8 mouse cellular contexts compared by ENCODE assay signal in the genomic region with DNA sequence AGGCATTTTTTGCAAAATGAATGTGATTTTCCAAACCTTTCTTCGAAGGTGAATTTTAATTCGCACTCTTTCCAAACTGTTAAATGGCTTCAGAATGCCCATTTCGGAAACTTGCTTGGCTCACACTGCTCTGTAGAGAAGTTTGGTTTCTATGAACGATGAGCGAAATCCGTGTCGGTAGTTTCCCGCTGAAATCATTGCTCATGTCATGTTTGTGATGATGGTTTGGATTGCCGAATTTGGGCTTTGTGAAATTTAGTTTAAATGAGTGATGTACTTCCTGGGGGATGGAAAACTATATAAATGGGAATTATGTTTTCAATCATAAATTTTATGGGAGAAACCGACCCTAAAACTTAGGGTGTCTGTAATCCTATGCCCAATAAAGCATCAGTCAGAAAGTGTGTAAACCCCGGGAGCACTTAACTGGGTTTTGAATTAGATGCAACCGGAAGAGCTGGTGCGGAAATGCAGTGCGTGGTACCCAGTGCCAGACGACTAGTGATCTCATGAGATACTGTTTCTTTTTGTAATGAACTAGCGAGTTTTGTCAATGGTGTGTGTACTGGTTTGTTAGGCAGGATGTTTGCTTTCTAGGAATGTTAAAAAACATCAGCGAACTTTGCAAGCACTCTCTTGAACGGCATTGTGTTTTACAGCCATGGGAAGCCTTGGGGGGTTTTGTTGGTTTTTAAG. TPM values are rescaled to one million over a fixed set of nuclear protein-coding genes. Genes with fewer than 3 reads are reported as not detected.
DNase-seq lines count a peak whose midpoint lies in the region; ATAC-seq and TF ChIP-seq lines count a peak whose summit lies in the region.

No protein-coding gene starts in this region.

- peak overlapping the region; percentile 100 for H3K9ac ChIP-seq in kidney, embryonic 16.5 days (replicated peaks; ENCODE audit: low read length)
- H3K9ac ChIP-seq in hindbrain, embryonic 14.5 days, result peak overlapping the region; percentile 100
- peak overlapping the region; percentile 98 for H3K9ac ChIP-seq in midbrain, embryonic 14.5 days (replicated peaks; ENCODE audit: low read length)

- H3K9me3 ChIP-seq in kidney, embryonic 16.5 days (ENCODE audit: low read length), result no peaks in the 10 kb centered on the region
- no peaks in the 10 kb centered on the region for H3K9me3 ChIP-seq in hindbrain, embryonic 14.5 days (ENCODE audit: control insufficient read depth, low read length)
- no peaks in the 10 kb centered on the region for H3K9me3 ChIP-seq in midbrain, embryonic 14.5 days (ENCODE audit: control insufficient read depth, low read length)

- no peak for TF ChIP-seq CTCF in brain, embryonic 14.5 days (IDR thresholded peaks at IDR 0.05; ENCODE audit: borderline replicate concordance, extremely low read depth, insufficient read depth, insufficient read length)

- TF ChIP-seq POLR2A in brain, embryonic 14.5 days (IDR thresholded peaks at IDR 0.05; ENCODE audit: borderline replicate concordance, extremely low read depth, insufficient read depth, insufficient read length, poor library complexity, severe bottlenecking), result no peak

- peaks cover 16% of the 10 kb centered on the region for H3K4me1 ChIP-seq in kidney, embryonic 16.5 days (ENCODE audit: insufficient read depth, low read length)
- H3K4me1 ChIP-seq in hindbrain, embryonic 14.5 days (replicated peaks; ENCODE audit: control insufficient read depth, insufficient read depth, low read length), result peaks cover 22% of the 10 kb centered on the region
- peaks cover 20% of the 10 kb centered on the region for H3K4me1 ChIP-seq in midbrain, embryonic 14.5 days (ENCODE audit: control insufficient read depth, insufficient read depth, low read length)

- peaks cover 32% of the 10 kb centered on the region for H3K36me3 ChIP-seq in kidney, embryonic 16.5 days (ENCODE audit: insufficient read depth, low read length)
- peaks cover 29% of the 10 kb centered on the region for H3K36me3 ChIP-seq in hindbrain, embryonic 14.5 days (replicated peaks; ENCODE audit: control insufficient read depth, insufficient read depth)
- peaks cover 33% of the 10 kb centered on the region for H3K36me3 ChIP-seq in midbrain, embryonic 14.5 days (ENCODE audit: control insufficient read depth, insufficient read depth, low read length)

- ATAC-seq in kidney, embryonic 16.5 days (ENCODE audit: low FRiP score, low TSS enrichment), result no peak
- ATAC-seq in hindbrain, embryonic 14.5 days (ENCODE audit: low FRiP score), result no peak
- no peak for ATAC-seq in midbrain, embryonic 14.5 days (ENCODE audit: low FRiP score, low TSS enrichment)

- H3K27ac ChIP-seq in kidney, embryonic 16.5 days (ENCODE audit: low read length), result peak overlapping the region; percentile 99
- H3K27ac ChIP-seq in hindbrain, embryonic 14.5 days, result peak overlapping the region; percentile 100
- peak overlapping the region; percentile 100 for H3K27ac ChIP-seq in midbrain, embryonic 14.5 days (replicated peaks; ENCODE audit: low read depth, low read length)

- peak overlapping the region; percentile 96 for H3K4me3 ChIP-seq in kidney, embryonic 16.5 days (ENCODE audit: low read length)
- H3K4me3 ChIP-seq in hindbrain, embryonic 14.5 days (replicated peaks; ENCODE audit: low read length), result peak overlapping the region; percentile 86
- peak overlapping the region; percentile 98 for H3K4me3 ChIP-seq in midbrain, embryonic 14.5 days (replicated peaks; ENCODE audit: low read depth, low read length)

- DNase-seq in kidney, postnatal 14 days, result no peak
- DNase-seq in brain, embryonic 14.5 days (ENCODE audit: low read depth), result peak; percentile 56
- DNase-seq in hindbrain, embryonic 14.5 days (ENCODE audit: low spot score), result peak; percentile 33
- peak; percentile 45 for DNase-seq in midbrain, embryonic 14.5 days
- no peak for DNase-seq in urinary bladder, postnatal 14 days (ENCODE audit: low spot score)
- DNase-seq in layer of hippocampus, postnatal 14 days (ENCODE audit: low spot score in 2 of 2), result no peak
- no peak for DNase-seq in left cerebral cortex, adult 9 months (ENCODE audit: low spot score in 2 of 2)

- H3K4me2 ChIP-seq in kidney, embryonic 16.5 days (replicated peaks; ENCODE audit: low read depth, low read length), result peak overlapping the region; percentile 76
- peak overlapping the region; percentile 85 for H3K4me2 ChIP-seq in hindbrain, embryonic 14.5 days (replicated peaks)
- H3K4me2 ChIP-seq in midbrain, embryonic 14.5 days (ENCODE audit: low read length), result peak overlapping the region; percentile 68

- WGBS in kidney, embryonic 16.5 days, result under 1% methylated on average over 18 of the region's 18 CpGs
- 1% methylated on average over 18 of the region's 18 CpGs for WGBS in hindbrain, embryonic 14.5 days
- under 1% methylated on average over 18 of the region's 18 CpGs for WGBS in midbrain, embryonic 14.5 days

- H3K27me3 ChIP-seq in kidney, embryonic 16.5 days (ENCODE audit: insufficient read depth, low read length), result no peaks in the 10 kb centered on the region
- H3K27me3 ChIP-seq in hindbrain, embryonic 14.5 days (ENCODE audit: control insufficient read depth, insufficient read depth, low read length), result no peaks in the 10 kb centered on the region
- no peaks in the 10 kb centered on the region for H3K27me3 ChIP-seq in midbrain, embryonic 14.5 days (ENCODE audit: control insufficient read depth, insufficient read depth, low read length)

RNA-seq across cellular contexts. Expression of gene Sephs1, which starts 1.8 kb away (rescaled TPM):
- polyA plus RNA-seq in kidney, embryonic 16.5 days (2015; fragmentation: Nextera tagmentation; extraction: Ambion mirVana), result 81.0 and 82.4 TPM in 2 replicates
- polyA plus RNA-seq in brain, embryonic 14.5 days (2012; rRNA removed), result 73.8 and 77.2 TPM in 2 replicates
- 63.2 and 75.5 TPM in 2 replicates for polyA plus RNA-seq in hindbrain, embryonic 14.5 days (2014; fragmentation: Nextera tagmentation; extraction: Ambion mirVana)
- 50.9 and 83.9 TPM in 2 replicates for polyA plus RNA-seq in midbrain, embryonic 14.5 days (2014; fragmentation: Nextera tagmentation; extraction: Ambion mirVana)
- 10 to 100 TPM; 29.1 to 34.6 TPM for total RNA-seq in layer of hippocampus, postnatal 14 days (2021)

RNA-seq across cellular contexts. Expression of gene Phyh, which starts 35.7 kb away (rescaled TPM):
- polyA plus RNA-seq in kidney, embryonic 16.5 days (2015; fragmentation: Nextera tagmentation; extraction: Ambion mirVana), result 69.7 and 71.7 TPM in 2 replicates
- polyA plus RNA-seq in brain, embryonic 14.5 days (2012; rRNA removed), result 25.3 and 33.9 TPM in 2 replicates
- 82.4 and 91.5 TPM in 2 replicates for polyA plus RNA-seq in hindbrain, embryonic 14.5 days (2014; fragmentation: Nextera tagmentation; extraction: Ambion mirVana)
- polyA plus RNA-seq in midbrain, embryonic 14.5 days (2014; fragmentation: Nextera tagmentation; extraction: Ambion mirVana), result 63.1 and 64.3 TPM in 2 replicates
- 10 to 100 TPM; 69.8 to 70.0 TPM for total RNA-seq in layer of hippocampus, postnatal 14 days (2021)

Comparison
In these comparisons a context has a peak if more than half of its experiments do, and no peak if none do; other contexts are left out.
1. DNase-seq: peak in brain, embryonic 14.5 days (single experiment), hindbrain, embryonic 14.5 days (single experiment) and midbrain, embryonic 14.5 days (single experiment); none in kidney, postnatal 14 days (single experiment), urinary bladder, postnatal 14 days (single experiment), layer of hippocampus, postnatal 14 days (0 of 2) and left cerebral cortex, adult 9 months (0 of 2).
2. Peak in every context shown above with its lines, with median percentiles within 50 percentile points of each other: H3K27ac ChIP-seq, H3K4me2 ChIP-seq, H3K4me3 ChIP-seq and H3K9ac ChIP-seq.